Mouse (Mus musculus) frontal cortex, adult 2 months (tissue): ENCODE measurements around the gene Calhm2. TPM values are rescaled to one million over a fixed set of nuclear protein-coding genes. Genes with fewer than 3 reads are reported as not detected.
"Not testable (repeated sequence)": the region's sequence is repeated elsewhere in the genome, so short reads cannot be mapped to it uniquely, and the experiment has no call there.

Source experiments
- DNase-seq, 2 experiments: peaks; one replicate each; pipeline ENCODE4 v3.0.0; 2022; ENCODE audit warnings: low spot score in 1 of 2; ENCODE audit errors: extremely low spot score in 1 of 2
- polyA plus RNA-seq: library from polyadenylated mRNA; depleted of rRNA; stranded (reverse); fragments of >200 nt; gene quantifications from 2 replicates; pipeline ENCODE4 v1.2.3, GENCODE M21; 2012

Gene Calhm2
- polyA plus RNA-seq, 1 experiment, result 4.7 TPM

GRCm38 (mm10) chr19:47152062-47152369 lies 13.9 kb upstream of the Calhm2 start:
- DNase-seq, result no peak

GRCm38 (mm10) chr19:47151332-47152061 lies 13.4 kb upstream of the Calhm2 start:
- DNase-seq, result no peak

- DNase-seq, result no peak
Measured at GRCm38 (mm10) chr19:47149854-47150253, 11.8 kb upstream of the Calhm2 start.

GRCm38 (mm10) chr19:47148267-47148847 lies 10.3 kb upstream of the Calhm2 start:
- no peak for DNase-seq

GRCm38 (mm10) chr19:47144154-47144553 lies 6.1 kb upstream of the Calhm2 start, which contains the start of gene Calhm1:
Gene Calhm1, minus strand, starts transcription at chr19:47144254.
- no peak for DNase-seq

GRCm38 (mm10) chr19:47142438-47142837 lies 4.3 kb upstream of the Calhm2 start:
- no peak for DNase-seq

- not testable (repeated sequence) for DNase-seq
Measured at GRCm38 (mm10) chr19:47139611-47140010, 1.5 kb upstream of the Calhm2 start.

- peak in 1 of 2 experiments; percentile 65 for DNase-seq
Measured at GRCm38 (mm10) chr19:47137051-47137581, 978 bp downstream of the Calhm2 start.

GRCm38 (mm10) chr19:47136170-47136569 lies 1.9 kb downstream of the Calhm2 start:
- DNase-seq, result no peak

- no peak for DNase-seq
Measured at GRCm38 (mm10) chr19:47135568-47135967, 2.5 kb downstream of the Calhm2 start.

- peak in 1 of 2 experiments; percentile 42 for DNase-seq
Measured at GRCm38 (mm10) chr19:47133161-47133560, 4.9 kb downstream of the Calhm2 start.

- DNase-seq, result no peak
Measured at GRCm38 (mm10) chr19:47130551-47131125, 7.5 kb downstream of the Calhm2 start.

- no peak for DNase-seq
Measured at GRCm38 (mm10) chr19:47128835-47129234, 9.3 kb downstream of the Calhm2 start.

GRCm38 (mm10) chr19:47128164-47128563 lies 9.9 kb downstream of the Calhm2 start:
- DNase-seq, result peak in 1 of 2 experiments; percentile 57

GRCm38 (mm10) chr19:47122802-47123201 lies 15.3 kb downstream of the Calhm2 start:
- peak in 1 of 2 experiments; percentile 32 for DNase-seq

- peak in 1 of 2 experiments; percentile 63 for DNase-seq
Measured at GRCm38 (mm10) chr19:47121054-47121453, 17.0 kb downstream of the Calhm2 start.

- no peak for DNase-seq
Measured at GRCm38 (mm10) chr19:47118634-47119033, 19.5 kb downstream of the Calhm2 start.

- no peak for DNase-seq
Measured at GRCm38 (mm10) chr19:47104641-47105271, 33.3 kb downstream of the Calhm2 start.

- DNase-seq, result no peak
Measured at GRCm38 (mm10) chr19:47101080-47101479, 37.0 kb downstream of the Calhm2 start.

GRCm38 (mm10) chr19:47090550-47091156 lies 47.4 kb downstream of the Calhm2 start, which contains the start of the genes Usmg5 and Pdcd11:
Gene Usmg5, minus strand, starts transcription at chr19:47090647.
Gene Pdcd11, plus strand, starts transcription at chr19:47090768.
- DNase-seq, result peak; percentile 95 to 98
